ENCODE assay signal across 8 mouse cellular contexts in the genomic region with DNA sequence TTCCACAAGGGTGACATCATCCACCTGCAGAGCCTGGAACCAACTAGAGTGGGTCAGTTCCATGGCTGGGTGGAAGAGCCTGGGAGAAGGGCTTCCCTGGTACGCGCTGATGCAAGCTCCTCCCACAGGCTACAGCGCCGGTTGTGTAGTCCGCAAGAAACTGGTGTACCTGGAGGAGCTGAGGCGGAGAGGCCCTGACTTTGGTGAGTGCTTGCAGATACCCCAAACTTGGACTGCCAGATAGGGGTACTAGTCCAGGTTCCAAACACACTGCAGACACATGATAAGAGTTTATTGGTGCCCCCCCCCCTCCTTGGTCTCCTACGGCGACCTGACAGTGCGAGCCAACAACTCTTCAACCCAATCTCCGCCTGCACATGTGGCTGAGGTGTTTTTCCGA. TPM values are rescaled to one million over a fixed set of nuclear protein-coding genes. Genes with fewer than 3 reads are reported as not detected.
DNase-seq lines count a peak whose midpoint lies in the region; ATAC-seq and TF ChIP-seq lines count a peak whose summit lies in the region.

No protein-coding gene starts in this region.

- H3K4me2 ChIP-seq in heart, postnatal 0 days (ENCODE audit: low read depth, low read length) = peak overlapping the region; percentile 78
- H3K4me2 ChIP-seq in embryonic facial prominence, embryonic 13.5 days = peak overlapping the region; percentile 82
- peak overlapping the region; percentile 66 for H3K4me2 ChIP-seq in midbrain, embryonic 15.5 days

- TF ChIP-seq CTCF in heart, postnatal 0 days (IDR thresholded peaks at IDR 0.05; ENCODE audit: low read depth) = no peak

- DNase-seq in heart, postnatal 0 days (ENCODE audit: low spot score) = no peak
- no peak for DNase-seq in heart, adult 11 months
- peak; percentile 19 for DNase-seq in kidney, postnatal 10 days
- no peak for DNase-seq in cerebellum, postnatal 14 days
- no peak for DNase-seq in layer of hippocampus, adult 18-20 months (ENCODE audit: low spot score in 2 of 2)
- DNase-seq in right cerebral cortex, postnatal 36 days (ENCODE audit: low spot score in 2 of 2) = no peak

- peak overlapping the region; percentile 31; the same call in 1 of the 2 replicates for H3K9ac ChIP-seq in heart, postnatal 0 days (replicated peaks; ENCODE audit: low read depth, low read length)
- peak overlapping the region; percentile 72 for H3K9ac ChIP-seq in embryonic facial prominence, embryonic 13.5 days
- H3K9ac ChIP-seq in midbrain, embryonic 15.5 days = no peak overlapping the region

- no peak for TF ChIP-seq EP300 in heart, postnatal 0 days (IDR thresholded peaks at IDR 0.05; ENCODE audit: low read depth)

- no peaks in the 10 kb centered on the region for H3K36me3 ChIP-seq in heart, postnatal 0 days (replicated peaks; ENCODE audit: control insufficient read depth, insufficient read depth, low read length)
- no peaks in the 10 kb centered on the region for H3K36me3 ChIP-seq in embryonic facial prominence, embryonic 13.5 days
- H3K36me3 ChIP-seq in midbrain, embryonic 15.5 days (replicated peaks) = no peaks in the 10 kb centered on the region

- no peak overlapping the region for H3K27ac ChIP-seq in heart, postnatal 0 days (ENCODE audit: low read depth)
- no peak overlapping the region for H3K27ac ChIP-seq in embryonic facial prominence, embryonic 13.5 days
- H3K27ac ChIP-seq in midbrain, embryonic 15.5 days = no peak overlapping the region

- H3K27me3 ChIP-seq in heart, postnatal 0 days (ENCODE audit: control insufficient read depth, insufficient read depth, low read length) = peaks cover 25% of the 10 kb centered on the region; the same call in 1 of the 2 replicates
- peaks cover 30% of the 10 kb centered on the region for H3K27me3 ChIP-seq in embryonic facial prominence, embryonic 13.5 days
- H3K27me3 ChIP-seq in midbrain, embryonic 15.5 days (replicated peaks) = peaks cover 21% of the 10 kb centered on the region

- 4% methylated on average over 11 of the region's 11 CpGs for WGBS in heart, postnatal 0 days
- WGBS in embryonic facial prominence, embryonic 13.5 days = 2% methylated on average over 11 of the region's 11 CpGs
- WGBS in midbrain, embryonic 15.5 days = 6% methylated on average over 11 of the region's 11 CpGs

- peaks cover 6% of the 10 kb centered on the region; the same call in 1 of the 2 replicates for H3K4me1 ChIP-seq in heart, postnatal 0 days (ENCODE audit: control insufficient read depth, insufficient read depth)
- peaks cover 5% of the 10 kb centered on the region for H3K4me1 ChIP-seq in embryonic facial prominence, embryonic 13.5 days
- peaks cover 12% of the 10 kb centered on the region for H3K4me1 ChIP-seq in midbrain, embryonic 15.5 days

- no peaks in the 10 kb centered on the region for H3K9me3 ChIP-seq in heart, postnatal 0 days (replicated peaks; ENCODE audit: control insufficient read depth, low read length)
- H3K9me3 ChIP-seq in embryonic facial prominence, embryonic 13.5 days = no peaks in the 10 kb centered on the region
- H3K9me3 ChIP-seq in midbrain, embryonic 15.5 days = no peaks in the 10 kb centered on the region

- peak overlapping the region; percentile 43 for H3K4me3 ChIP-seq in heart, postnatal 0 days (ENCODE audit: low read depth, low read length)
- H3K4me3 ChIP-seq in embryonic facial prominence, embryonic 13.5 days = peak overlapping the region; percentile 47
- peak overlapping the region; percentile 33 for H3K4me3 ChIP-seq in midbrain, embryonic 15.5 days

- no peak for ATAC-seq in heart, postnatal 0 days (ENCODE audit: insufficient read depth, low read depth)
- ATAC-seq in embryonic facial prominence, embryonic 13.5 days (ENCODE audit: insufficient number of reproducible peaks, insufficient read depth, low FRiP score, low TSS enrichment, low read depth) = no peak
- no peak for ATAC-seq in midbrain, embryonic 15.5 days (replicated peaks)

RNA-seq across cellular contexts. Expression of gene Alkbh5, which starts 27.2 kb away (rescaled TPM):
- total RNA-seq in heart, postnatal 0 days (2014; rRNA removed; ENCODE audit: low replicate concordance) = 51.3 and 68.8 TPM in 2 replicates
- 33.5 and 34.9 TPM in 2 replicates for polyA plus RNA-seq in heart, postnatal 0 days (2015; fragmentation: Nextera tagmentation; extraction: Ambion mirVana)
- polyA plus RNA-seq in embryonic facial prominence, embryonic 13.5 days (2015; fragmentation: Nextera tagmentation; extraction: Ambion mirVana) = 35.2 and 36.6 TPM in 2 replicates
- 22.9 and 23.1 TPM in 2 replicates for polyA plus RNA-seq in midbrain, embryonic 15.5 days (2015; fragmentation: Nextera tagmentation; extraction: Ambion mirVana)
- total RNA-seq in layer of hippocampus, adult 18-20 months (2021) = 10 to 100 TPM; 62.2 to 63.2 TPM

RNA-seq across cellular contexts. Expression of gene Myo15, which starts 39.8 kb away (rescaled TPM):
- total RNA-seq in heart, postnatal 0 days (2014; rRNA removed; ENCODE audit: low replicate concordance) = not detected in 2 replicates
- polyA plus RNA-seq in heart, postnatal 0 days (2015; fragmentation: Nextera tagmentation; extraction: Ambion mirVana) = 0.01 TPM in 1 of 2 replicates, not detected in the other
- polyA plus RNA-seq in embryonic facial prominence, embryonic 13.5 days (2015; fragmentation: Nextera tagmentation; extraction: Ambion mirVana) = 0.67 and 0.77 TPM in 2 replicates
- polyA plus RNA-seq in midbrain, embryonic 15.5 days (2015; fragmentation: Nextera tagmentation; extraction: Ambion mirVana) = 0.05 and 0.12 TPM in 2 replicates
- total RNA-seq in layer of hippocampus, adult 18-20 months (2021) = under 1 TPM; 0.12 to 0.18 TPM

RNA-seq across cellular contexts. Expression of gene Drg2, which starts 54.6 kb away (rescaled TPM):
- 56.1 and 61.6 TPM in 2 replicates for total RNA-seq in heart, postnatal 0 days (2014; rRNA removed; ENCODE audit: low replicate concordance)
- 44.0 and 45.6 TPM in 2 replicates for polyA plus RNA-seq in heart, postnatal 0 days (2015; fragmentation: Nextera tagmentation; extraction: Ambion mirVana)
- 113 and 124 TPM in 2 replicates for polyA plus RNA-seq in embryonic facial prominence, embryonic 13.5 days (2015; fragmentation: Nextera tagmentation; extraction: Ambion mirVana)
- polyA plus RNA-seq in midbrain, embryonic 15.5 days (2015; fragmentation: Nextera tagmentation; extraction: Ambion mirVana) = 97.5 and 101 TPM in 2 replicates
- total RNA-seq in layer of hippocampus, adult 18-20 months (2021) = 10 to 100 TPM; 68.7 to 74.0 TPM
